Mouse (Mus musculus): ENCODE results near the gene Ube2o.
"Not testable (repeated sequence)": the region's sequence is repeated elsewhere in the genome, so short reads cannot be mapped to it uniquely, and the experiment has no call there.

Ube2o gene

DNA sequence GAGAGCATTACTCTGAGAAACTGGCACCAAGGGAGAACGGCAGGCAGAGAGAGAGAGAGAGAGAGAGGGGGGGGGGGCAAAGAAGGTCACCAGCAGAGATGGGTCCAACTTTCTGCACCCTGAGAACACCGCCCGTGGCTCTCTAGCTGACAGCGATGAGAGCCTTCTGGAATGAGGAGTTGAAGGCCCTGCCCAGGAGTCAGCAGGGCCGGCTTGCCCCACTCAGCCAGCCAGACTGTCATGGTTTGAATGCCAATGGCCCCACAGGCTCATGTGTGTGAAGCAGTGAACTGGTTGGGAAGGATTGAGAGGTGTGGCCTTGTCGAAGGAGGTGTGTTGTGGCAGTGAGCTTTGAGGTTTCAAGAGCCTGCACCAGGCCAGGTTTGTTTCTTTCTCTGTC is 32.0 kb upstream of the Ube2o start:
- DNase-seq, result no peak

DNA sequence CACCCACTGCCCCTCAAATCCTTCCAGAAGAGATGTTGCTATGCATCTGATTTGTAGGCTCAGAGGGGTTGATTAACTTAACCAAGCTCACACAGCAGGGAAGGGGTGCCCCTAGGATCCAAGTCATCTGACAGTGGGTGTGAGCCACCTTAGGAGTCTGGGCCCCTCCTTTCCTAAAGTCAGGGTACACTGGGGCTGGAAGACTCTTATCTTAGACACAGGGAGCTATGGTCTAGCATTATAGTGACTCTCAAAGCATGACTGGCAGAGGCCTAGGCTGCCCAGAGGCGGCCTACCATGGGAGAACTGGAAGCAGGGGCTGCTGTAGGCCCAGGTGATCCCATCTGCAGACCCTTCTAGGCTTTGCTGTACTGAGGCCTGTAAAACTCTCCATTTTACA is 31.3 kb upstream of the Ube2o start:
- no peak for DNase-seq

DNA sequence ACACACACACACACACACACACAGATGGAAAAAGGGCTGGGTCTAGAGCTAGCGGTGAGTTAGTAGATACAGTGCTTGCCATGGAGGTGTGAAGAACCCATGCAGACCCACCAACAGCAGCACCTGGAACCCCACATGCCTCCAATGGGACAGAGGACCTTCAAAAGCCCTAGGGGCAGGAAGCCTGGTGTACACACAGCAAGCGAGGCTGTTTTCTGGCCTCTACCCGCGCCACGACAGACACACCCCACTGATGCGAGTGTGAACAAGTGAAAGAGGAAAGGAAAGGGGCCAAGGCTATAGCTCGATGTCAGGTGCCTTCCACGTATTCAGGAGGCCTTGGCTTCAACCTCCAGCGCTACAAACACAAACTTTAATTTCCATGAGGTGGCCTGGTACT is 30.6 kb upstream of the Ube2o start:
- DNase-seq, result no peak

DNA sequence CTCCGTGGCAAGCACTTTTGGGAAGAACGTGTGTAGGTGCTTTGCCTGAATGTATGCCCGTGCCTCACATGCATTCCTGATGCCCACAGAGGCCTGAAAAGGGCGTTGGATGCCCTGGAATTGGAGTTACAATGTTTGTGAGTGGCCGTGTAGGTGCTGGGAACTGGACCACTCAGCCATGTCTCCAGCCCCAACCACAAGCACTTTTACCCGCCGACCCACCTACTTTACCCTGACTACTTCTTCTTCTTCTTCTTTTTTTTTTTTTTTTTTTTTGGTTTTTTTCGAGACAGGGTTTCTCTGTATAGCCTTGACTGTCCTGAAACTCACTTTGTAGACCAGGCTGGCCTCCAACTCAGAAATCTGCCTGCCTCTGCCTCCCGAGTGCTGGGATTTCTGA is 29.9 kb upstream of the Ube2o start:
- not testable (repeated sequence) for DNase-seq

DNA sequence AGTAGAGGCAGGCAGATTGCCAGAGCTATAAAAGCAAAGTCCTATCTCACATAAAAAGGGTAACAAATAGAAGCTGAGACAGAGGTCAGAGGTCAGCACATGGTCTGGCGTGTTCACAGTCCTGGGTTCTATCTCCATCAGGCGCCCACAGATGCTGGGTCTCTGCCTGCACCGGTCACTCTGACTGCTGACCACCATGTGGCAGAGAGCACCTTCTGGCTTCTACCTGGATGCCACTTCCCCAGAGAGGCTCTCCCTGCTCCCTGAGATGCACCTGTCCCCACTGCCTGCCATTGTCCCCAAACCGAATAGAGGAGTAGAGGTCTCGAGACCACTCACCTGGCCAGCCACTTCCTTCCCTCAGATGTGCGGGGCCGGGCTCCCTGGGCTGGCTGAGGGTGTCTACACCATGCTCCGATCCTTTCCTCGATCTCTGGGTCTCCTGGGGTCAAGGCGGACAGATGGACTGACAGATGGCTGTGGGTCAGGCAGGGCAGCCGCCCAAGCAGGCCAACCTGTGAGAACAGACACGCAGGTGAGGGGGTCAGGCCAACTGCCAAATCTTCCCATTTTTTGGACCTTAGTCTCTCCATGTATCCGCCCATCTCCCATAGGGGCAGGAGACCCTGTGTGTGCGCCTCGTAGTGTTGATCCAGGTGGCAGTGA is 28.9 kb upstream of the Ube2o start:
- no peak for DNase-seq

DNA sequence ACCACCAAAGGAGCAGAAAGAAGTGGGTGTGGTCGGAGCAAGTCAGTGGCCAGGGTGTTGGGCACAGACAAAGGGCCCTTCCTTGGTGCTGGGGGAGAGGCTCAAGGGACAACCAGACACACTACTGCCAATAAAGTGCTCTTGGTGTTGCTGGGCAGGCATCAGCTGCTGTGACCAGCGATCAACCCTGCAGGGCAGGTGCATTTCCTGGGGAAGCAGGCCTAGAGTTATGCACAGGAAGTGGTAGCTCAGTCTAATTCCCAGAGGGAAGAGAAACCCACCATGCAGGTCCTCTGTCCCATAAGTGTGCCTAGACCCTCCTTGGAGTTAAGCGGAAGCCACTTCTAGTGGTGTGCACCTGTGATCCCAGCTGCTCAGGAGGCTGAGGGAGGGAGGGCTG is 26.5 kb upstream of the Ube2o start:
- DNase-seq, result no peak

DNA sequence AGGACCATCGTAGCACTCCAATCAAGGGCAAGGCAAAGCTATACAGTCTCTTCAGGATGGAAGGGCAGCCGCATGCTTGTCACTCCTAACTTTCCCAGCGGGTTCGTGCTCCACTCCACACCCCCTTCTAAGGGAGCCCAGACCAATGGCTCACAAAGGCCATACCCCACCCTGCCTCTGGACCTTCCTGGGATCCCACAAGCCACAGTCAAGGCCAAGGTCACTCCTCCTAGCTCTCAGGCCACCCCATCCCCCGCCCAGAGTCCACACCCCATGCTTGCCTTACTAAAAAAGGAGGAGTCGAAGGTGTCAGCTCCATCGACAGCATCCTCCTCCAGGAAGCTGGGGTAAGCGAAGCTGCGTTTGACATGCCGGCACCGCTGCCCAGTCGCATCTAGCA is 22.9 kb upstream of the Ube2o start:
- no peak for DNase-seq

DNA sequence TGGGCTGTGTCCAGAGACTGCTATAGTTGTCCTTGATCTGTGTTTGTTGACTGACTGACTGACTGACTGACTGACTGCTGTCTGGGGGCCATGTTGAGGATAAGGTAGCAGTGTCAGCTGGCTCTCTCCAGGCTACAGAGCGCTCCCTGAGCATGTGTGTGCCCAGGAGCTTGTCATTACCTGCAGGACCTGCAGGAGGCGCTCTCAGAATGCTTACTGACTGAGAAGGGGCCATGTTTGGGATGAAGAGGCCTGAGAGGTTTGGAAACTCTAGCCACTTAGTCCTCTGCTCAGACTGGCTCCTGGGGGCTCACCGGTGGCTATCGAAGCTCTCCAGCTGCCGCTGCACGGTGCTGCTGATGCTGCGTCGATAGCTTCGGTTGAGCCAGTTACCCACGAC is 22.1 kb upstream of the Ube2o start:
- DNase-seq, result no peak

DNA sequence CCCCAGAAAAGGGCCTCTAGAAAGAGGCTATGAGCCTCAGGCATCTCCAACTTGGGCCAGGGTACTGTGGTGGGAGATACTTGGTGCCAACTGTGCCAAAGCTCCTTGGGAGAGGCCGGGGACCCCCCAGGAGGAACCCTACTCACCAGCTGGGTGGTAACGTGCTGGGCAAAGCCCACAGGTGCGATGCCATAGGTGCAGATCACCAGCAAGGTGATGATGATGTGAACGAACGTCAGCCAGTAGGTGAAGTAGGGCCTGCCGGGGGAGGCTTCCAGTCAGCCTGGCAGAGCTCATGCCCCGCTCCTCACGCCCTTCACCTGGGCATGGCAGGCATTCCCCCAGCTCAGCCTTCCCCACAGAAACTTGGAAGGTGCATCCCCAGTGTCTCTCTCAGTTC is 20.8 kb upstream of the Ube2o start:
- no peak for DNase-seq

DNA sequence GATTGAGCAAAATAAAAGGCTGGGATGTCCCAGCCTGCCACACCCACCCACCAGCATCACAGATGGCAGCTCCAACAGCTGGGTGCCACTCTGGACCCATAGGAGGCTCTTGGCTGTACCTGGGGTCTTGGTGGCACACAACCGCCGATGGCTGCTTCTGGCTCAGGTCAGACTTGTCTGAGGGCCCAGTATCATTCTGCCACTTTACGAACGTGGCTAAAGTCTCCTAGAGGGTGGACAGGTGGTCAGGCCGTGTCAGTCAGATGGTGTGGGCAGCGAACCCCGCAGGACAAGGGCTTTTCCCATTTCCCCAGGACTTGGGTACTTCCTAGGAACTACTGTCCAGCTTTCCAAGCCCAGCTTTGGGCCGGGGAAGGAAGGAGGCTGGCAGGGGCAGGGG is 19.9 kb upstream of the Ube2o start:
- no peak for DNase-seq

DNA sequence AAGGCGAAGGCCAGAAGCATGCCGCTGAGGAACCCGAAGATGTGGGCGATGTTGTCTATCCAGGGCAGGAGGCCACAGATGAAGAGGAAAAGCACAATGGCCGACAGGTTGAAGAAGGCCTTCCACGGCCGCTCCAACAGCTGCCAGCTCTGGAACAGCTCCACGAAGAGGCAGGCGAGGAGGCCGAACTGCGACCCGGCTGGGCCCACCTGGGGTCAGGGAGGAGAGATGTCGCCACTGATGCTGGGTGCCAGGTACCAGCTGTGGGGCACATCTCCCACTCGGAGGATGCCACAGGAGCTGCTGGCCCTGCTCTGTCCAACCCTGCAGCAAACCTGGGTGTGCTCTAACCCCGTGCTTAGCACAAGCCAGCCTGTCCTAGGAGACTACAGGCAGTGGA is 18.0 kb upstream of the Ube2o start:
- DNase-seq, result no peak

DNA sequence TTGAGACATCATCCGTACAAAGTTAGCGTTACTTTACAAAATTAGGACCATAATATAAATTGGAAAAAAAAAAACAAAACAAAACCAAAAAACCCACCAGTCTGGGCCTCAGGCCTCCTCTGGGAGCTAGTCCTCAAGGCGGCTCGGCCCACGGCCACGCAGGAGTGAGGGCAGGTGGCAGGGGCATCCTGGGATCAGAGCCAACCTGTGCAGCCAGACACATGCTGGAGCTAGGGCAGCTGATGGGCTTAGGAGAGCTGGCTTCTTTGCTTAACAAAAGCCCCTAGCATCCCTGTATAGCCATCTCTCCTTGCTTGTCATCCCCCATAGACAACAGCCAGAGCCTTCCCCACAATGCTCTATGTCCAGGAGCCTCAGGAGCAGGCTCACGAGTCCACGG is 16.9 kb upstream of the Ube2o start:
- no peak for DNase-seq

DNA sequence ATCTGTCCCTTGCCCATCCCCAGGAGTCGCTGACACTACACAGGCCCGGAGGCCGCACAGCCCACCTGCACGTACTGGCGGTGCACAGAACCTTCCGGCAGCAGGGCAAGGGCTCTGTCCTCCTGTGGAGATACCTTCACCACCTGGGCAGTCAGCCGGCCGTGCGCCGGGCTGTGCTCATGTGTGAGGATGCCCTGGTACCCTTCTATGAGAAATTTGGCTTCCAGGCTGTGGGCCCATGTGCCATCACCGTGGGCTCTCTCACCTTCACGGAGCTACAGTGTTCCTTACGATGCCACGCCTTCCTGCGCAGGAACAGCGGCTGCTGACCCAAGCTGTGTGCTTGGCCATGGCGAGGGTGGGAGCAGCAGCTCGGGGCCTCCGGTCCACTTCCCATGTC is 15.5 kb upstream of the Ube2o start:
- DNase-seq, result no peak

DNA sequence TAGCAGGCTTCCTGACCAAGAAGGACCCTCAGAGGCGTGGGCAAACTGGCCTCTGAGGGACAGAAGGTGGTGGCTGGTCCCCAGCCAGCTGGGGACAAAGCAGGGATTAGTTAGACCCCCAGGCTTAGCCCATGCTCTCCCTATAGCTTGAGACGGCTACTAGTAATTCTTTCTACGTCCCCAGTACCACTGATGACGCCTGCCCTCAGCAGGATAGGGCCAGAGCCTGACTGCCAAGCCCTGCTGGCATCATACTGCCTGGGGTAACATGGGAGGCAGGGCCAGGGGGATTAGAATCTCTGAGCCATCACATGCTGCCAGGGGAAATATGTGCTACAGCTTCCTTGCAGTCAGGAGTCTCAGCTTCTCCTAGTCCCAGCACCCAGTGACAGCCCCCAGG is 12.1 kb upstream of the Ube2o start:
- no peak for DNase-seq

DNA sequence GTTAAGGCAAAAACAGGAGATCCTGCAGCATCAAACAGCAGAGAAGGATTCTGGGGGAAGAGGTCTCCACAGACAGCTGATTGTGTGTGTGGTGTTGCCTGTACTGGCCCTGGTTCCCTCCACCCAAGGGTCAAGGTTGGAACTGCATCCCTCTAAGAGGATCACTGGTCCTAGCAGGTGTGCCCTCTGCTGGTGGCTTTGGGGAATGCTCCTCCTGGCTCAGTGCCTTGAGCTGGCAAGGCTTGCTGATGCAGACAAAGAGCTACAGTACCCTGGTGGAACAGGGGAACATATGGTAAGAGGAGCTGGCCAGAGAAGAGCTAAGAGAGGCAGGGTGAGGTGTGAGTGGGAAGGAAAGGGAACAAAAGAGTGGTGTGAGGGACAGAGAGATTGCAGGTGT is 11.2 kb upstream of the Ube2o start:
- DNase-seq, result peak; percentile 93

DNA sequence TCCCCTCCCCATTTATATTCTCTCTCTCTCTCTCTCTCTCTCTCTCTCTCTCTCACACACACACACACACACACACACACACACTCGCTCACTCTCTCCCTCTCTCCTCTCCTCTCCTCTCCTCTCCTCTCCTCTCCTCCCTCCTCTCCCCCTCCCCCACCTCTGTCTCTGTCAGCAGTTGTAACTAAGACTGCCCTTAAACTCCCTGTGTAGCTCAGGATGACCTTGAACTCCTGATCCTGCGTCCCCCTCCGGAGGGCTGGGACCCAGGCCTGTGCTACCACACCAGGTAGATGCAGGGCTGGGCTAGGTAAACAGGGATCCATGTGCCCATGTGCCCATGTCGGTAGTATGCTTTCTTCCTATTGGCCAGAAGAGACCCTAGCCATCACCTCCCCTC is 10.4 kb upstream of the Ube2o start:
- DNase-seq, result no peak

DNA sequence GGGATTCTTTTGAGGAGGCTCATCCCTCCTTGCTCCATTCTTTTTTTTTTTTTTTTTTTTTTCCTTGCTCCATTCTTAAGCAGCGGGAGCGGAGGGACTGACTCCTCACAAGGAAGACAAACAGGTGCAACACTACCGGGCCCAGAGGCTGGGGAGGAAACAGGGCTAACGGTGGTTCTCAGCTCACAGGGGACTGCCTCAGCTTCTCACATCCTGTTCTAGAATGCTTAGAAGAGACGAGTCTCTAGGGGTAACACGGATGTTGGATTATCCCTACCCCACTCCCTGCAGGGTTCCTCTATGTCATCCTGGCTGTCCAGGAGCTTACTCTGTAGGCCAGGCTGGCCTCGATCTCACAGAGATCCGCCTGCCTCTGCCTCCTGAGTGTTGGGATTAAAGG is 8.3 kb upstream of the Ube2o start:
- no peak for DNase-seq

DNA sequence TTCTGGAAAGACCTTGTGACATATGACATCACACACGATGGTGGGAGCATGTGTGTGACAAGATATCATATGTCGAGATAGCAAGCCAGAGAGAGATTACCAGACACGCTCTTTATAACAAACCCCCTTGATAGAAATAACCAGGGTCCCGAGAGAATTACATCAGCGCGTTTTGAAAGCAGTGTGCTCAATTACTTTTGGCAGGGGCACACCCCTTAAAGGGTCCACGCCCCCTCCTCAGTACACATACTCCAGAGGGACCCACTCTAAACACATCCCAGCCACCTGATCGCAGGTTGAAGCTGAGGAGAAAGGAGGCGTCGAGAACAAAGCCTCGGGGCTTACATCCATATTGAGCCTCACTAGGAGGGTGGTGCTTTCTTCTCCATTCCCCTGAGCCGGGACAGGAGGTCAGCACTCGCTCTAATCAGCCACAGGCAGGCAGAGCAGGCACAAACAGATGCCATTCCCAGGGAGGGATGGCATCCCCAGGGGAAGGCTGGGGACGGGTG is 7.8 kb upstream of the Ube2o start:
- no peak for DNase-seq

DNA sequence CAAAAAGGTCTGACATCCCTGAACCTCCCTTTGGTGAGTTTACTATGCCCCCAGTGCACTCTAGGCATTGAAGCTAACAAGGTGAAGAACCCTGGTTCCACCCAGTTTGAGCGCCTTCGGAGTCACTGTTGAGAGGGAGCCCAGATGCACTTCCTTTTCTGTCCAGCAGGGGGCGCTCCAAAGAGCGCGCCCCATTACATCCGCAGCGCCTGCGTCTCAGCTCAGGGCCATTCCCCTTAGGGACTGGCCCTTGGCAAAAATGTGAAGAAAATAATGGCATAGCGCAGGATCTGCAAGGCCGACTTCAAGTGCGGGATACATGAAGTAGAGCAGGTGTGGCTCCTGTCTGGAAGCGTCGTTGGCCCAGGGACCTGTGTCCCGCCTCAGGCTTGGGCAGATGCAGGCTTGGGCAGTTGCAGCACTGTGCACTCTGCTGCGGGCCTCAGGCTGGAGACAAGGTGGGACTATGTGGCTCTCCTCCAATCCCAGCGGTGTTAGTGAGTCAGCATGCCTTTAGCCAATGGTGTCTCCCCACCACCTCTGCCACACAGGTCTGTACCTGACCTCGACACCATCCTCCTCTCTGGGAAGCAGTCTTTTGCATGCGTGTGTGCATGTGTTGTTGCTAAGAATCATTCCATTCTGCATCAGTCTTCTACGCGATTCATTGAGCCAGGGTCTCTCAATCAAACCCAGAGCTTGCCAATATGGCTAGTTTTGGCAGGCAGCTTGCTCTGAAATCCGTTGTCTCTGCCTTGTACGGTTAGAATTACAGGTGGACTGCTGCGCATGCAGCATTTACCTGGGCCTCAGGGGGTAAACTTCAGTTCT is 5.8 kb upstream of the Ube2o start:
- peak; percentile 77 for DNase-seq

DNA sequence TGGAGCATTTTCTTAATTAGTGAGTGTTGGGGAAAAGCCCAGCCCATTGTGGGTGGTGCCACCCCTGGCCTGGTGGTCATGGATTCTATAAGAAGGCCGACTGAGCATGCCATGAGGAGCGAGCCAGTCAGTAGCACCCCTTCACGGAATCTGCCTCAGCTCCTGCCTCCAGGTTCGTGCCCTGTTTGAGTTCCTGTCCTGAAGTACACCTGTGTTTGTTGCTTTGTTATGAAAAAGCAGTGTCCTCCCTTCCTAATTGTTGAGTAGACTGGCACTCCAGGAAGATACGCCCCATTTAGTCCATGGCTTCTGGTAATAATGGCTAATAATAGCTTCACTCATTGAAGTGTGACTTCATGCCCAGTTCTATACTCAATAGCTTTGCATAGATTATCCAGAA is 5.1 kb upstream of the Ube2o start, which contains the start of gene Aanat:
TSS of gene Aanat (plus strand) at position 123 of the 400 bp plus-strand sequence.
- no peak for DNase-seq

DNA sequence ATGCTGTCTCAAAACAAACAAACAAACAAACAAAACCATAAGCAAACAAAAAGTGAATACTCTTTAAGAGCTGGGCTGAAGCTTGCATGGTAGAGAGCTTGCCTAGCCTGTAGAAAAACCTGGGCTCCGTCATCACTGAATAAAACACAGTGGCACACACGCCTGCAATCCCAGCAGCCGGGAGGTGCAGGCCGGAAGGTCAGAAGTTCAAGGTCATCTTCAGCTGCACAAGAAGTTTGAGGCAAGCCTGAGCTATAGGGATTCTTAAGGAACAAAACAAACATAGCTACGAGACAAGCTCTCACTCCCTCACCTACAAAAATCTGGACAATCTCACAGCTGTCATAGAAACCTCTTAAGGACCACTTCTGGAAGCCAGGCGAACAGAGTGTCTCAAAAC is 4.4 kb upstream of the Ube2o start:
- DNase-seq, result no peak

DNA sequence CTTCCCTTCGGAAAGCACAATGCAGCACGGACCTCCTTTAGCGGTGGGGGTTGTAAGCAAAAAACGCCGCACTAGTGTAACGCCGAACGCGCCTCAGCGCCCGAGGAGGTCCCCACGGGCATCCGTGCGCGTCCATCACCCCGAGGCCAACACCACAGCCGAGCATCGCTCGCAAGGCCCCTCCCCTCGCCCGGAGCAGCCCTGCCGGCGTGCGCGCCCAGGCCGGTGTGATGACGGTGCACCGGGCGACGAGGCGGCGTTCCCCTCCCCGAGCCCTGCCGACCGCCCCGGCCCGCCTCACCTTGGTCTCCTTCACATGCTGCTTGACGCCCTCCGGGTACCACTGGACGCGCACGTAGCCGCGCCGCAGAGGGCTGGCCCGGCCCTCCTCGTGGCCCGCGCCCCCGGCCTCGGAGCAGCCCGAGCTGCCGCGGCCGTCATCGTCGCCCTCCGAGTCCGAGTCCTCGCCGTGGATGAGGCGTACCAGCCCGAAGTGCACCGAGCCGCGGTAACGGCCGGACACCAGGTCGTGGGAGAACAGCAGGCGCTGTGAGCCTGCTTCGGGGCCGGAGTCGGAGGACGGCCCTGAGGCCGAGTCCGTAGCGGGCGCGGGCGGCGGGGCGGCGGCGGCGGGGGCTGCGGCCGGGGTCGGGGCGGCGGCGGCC is 404 bp downstream of the Ube2o start:
- DNase-seq, result peak; percentile 60

DNA sequence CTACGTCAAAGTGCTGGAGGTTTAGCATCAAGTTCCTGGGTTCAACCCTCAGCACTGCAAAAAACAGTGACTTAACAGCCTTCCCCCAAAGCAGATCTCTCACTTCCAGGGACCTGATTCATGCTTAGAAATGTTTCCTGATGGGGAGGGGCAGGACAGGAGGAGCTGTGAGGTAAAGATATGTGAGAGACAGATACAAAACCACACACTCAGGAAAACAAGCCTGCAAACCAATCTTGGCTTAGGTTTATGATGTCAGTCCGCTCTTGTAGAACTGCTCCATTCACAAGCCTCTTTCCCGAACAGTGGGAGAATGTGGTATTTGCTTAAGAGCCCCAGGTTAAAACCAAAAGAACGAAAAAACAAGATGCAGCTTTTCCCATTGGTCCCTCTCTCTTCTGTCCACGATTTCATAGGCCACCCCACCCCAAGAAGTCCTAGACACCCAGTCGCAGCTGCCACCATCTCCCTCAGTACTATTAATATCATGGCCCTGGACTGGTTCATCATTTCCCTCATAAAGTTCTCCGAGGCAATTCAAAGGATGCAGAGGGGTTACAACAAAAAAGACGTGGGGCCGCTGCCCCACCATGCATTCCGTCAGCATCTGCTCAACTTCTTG is 1.1 kb downstream of the Ube2o start:
- no peak for DNase-seq

Data from kidney, postnatal 14 days (tissue).